Mouse (Mus musculus) forebrain, embryonic 13.5 days (tissue): Measurements from ENCODE around the gene Arpc3. TPM values are rescaled to one million over a fixed set of nuclear protein-coding genes. Genes with fewer than 3 reads are reported as not detected.
A peak's percentile ranks its signal among the peaks of the same experiment; 100 is the strongest.

Experiments used
- ATAC-seq: fragments of 200-750 bp; cut with Nextera tagmentation; 2 replicates; pipeline ENCODE4 v1.8.0; 2017
- H3K27ac ChIP-seq: fragments of 300-500 bp; sonication (generic); 2 replicates; pipeline ENCODE4 v1.5.1; 2015; ENCODE audit warnings: inconsistent platforms, mild to moderate bottlenecking, moderate library complexity
- H3K27me3 ChIP-seq: fragments of 300-500 bp; sonication (generic); 2 replicates; pipeline ENCODE4 v1.6.1; 2015; ENCODE audit warnings: mild to moderate bottlenecking, inconsistent platforms
- H3K36me3 ChIP-seq: fragments of 300-500 bp; sonication (generic); 2 replicates; pipeline ENCODE4 v1.6.1; 2015; ENCODE audit warnings: mild to moderate bottlenecking, inconsistent platforms; ENCODE audit not compliant: poor library complexity, severe bottlenecking
- H3K4me1 ChIP-seq: fragments of 300-500 bp; sonication (generic); 2 replicates; pipeline ENCODE4 v1.6.1; 2015; ENCODE audit warnings: inconsistent platforms
- H3K4me2 ChIP-seq: fragments of 300-500 bp; sonication (generic); 2 replicates; pipeline ENCODE4 v1.6.1; 2015; ENCODE audit warnings: inconsistent platforms, mild to moderate bottlenecking, moderate library complexity
- H3K4me3 ChIP-seq: fragments of 300-500 bp; sonication (generic); 2 replicates; pipeline ENCODE4 v1.5.1; 2015; ENCODE audit warnings: mild to moderate bottlenecking, inconsistent platforms
- H3K9ac ChIP-seq: fragments of 300-500 bp; sonication (generic); 2 replicates; pipeline ENCODE4 v1.6.1; 2015; ENCODE audit warnings: mild to moderate bottlenecking, inconsistent platforms
- H3K9me3 ChIP-seq: fragments of 300-500 bp; sonication (generic); replicated peaks from 2 replicates; pipeline ENCODE4 v1.6.1; 2016; ENCODE audit warnings: inconsistent platforms
- WGBS: fragments of 180-500 bp; shearing (Covaris S2); methylation state at CpG from one replicate; pipeline ENCODE4 v1.1.7; 2015; 5-methylcytosine and 5-hydroxymethylcytosine counted together
- polyA plus RNA-seq: library from polyadenylated mRNA; unstranded; fragments of >200 nt; fragmentation: Nextera tagmentation; extraction: Ambion mirVana; gene quantifications from 2 replicates; pipeline ENCODE4 v1.2.1, GENCODE M21; 2015

Arpc3 gene
- polyA plus RNA-seq, 1 experiment from 2014 or later, result 152 TPM

GRCm38 (mm10) chr5:122422071-122422964 is 30.6 kb downstream of the Arpc3 start:
- ATAC-seq, result peak; percentile 94
- Histone ChIP-seq H3K4me3 (peak overlapping the region; percentile 99), H3K4me1 (peaks cover 19% of the 10 kb centered on the region), H3K4me2 (peak overlapping the region; percentile 91), H3K9ac (peak overlapping the region; percentile 94), H3K27ac (peak overlapping the region; percentile 87), H3K27me3 (no peaks in the 10 kb centered on the region), H3K36me3 (0 out of 2 replicates have a peak, but pooled peaks cover 3% of the 10 kb centered on the region), H3K9me3 (no peaks in the 10 kb centered on the region)
- WGBS, result under 1% methylated on average over 73 of the region's 73 CpGs

GRCm38 (mm10) chr5:122423083-122423482 is 31.4 kb downstream of the Arpc3 start:
- H3K4me2 ChIP-seq, result peak overlapping the region; percentile 91
- peak overlapping the region; percentile 94 for H3K9ac ChIP-seq
- ATAC-seq, result no peak
- peak overlapping the region; percentile 99 for H3K4me3 ChIP-seq
- WGBS, result 37% methylated on average over 15 of the region's 15 CpGs
- no peak overlapping the region for H3K27ac ChIP-seq
- no peaks in the 10 kb centered on the region for H3K9me3 ChIP-seq
- peaks cover 5% of the 10 kb centered on the region for H3K36me3 ChIP-seq
- H3K27me3 ChIP-seq, result no peaks in the 10 kb centered on the region
- peaks cover 19% of the 10 kb centered on the region for H3K4me1 ChIP-seq

GRCm38 (mm10) chr5:122425550-122425949 is 33.9 kb downstream of the Arpc3 start:
- no peak overlapping the region for H3K4me2 ChIP-seq
- peaks cover 30% of the 10 kb centered on the region for H3K36me3 ChIP-seq
- H3K9ac ChIP-seq, result no peak overlapping the region
- H3K9me3 ChIP-seq, result no peaks in the 10 kb centered on the region
- 94% methylated on average over 2 of the region's 2 CpGs for WGBS
- no peak for ATAC-seq
- H3K27me3 ChIP-seq, result no peaks in the 10 kb centered on the region
- H3K4me1 ChIP-seq, result peaks cover 19% of the 10 kb centered on the region
- H3K4me3 ChIP-seq, result no peak overlapping the region
- H3K27ac ChIP-seq, result no peak overlapping the region

- ATAC-seq, result no peak
- Histone ChIP-seq H3K27me3 (no peaks in the 10 kb centered on the region), H3K4me1 (no peaks in the 10 kb centered on the region), H3K9ac (no peak overlapping the region), H3K9me3 (no peaks in the 10 kb centered on the region), H3K36me3 (peaks cover 75% of the 10 kb centered on the region), H3K4me2 (no peak overlapping the region), H3K4me3 (no peak overlapping the region), H3K27ac (no peak overlapping the region)
- 89% methylated on average over 4 of the region's 4 CpGs for WGBS
Measured at GRCm38 (mm10) chr5:122430036-122430775, 38.5 kb downstream of the Arpc3 start.

- Histone ChIP-seq H3K36me3 (peaks cover 82% of the 10 kb centered on the region), H3K9me3 (no peaks in the 10 kb centered on the region), H3K4me3 (no peak overlapping the region), H3K27ac (no peak overlapping the region), H3K27me3 (no peaks in the 10 kb centered on the region), H3K4me2 (no peak overlapping the region), H3K4me1 (no peaks in the 10 kb centered on the region), H3K9ac (no peak overlapping the region)
- WGBS, result 94% methylated on average over 8 of the region's 8 CpGs
- ATAC-seq, result no peak
Measured at GRCm38 (mm10) chr5:122431221-122431620, 39.5 kb downstream of the Arpc3 start.

- H3K27ac ChIP-seq, result no peak overlapping the region
- WGBS, result 86% methylated on average over 4 of the region's 4 CpGs
- no peaks in the 10 kb centered on the region for H3K9me3 ChIP-seq
- no peak overlapping the region for H3K9ac ChIP-seq
- H3K4me2 ChIP-seq, result no peak overlapping the region
- no peaks in the 10 kb centered on the region for H3K27me3 ChIP-seq
- H3K4me3 ChIP-seq, result no peak overlapping the region
- peaks cover 97% of the 10 kb centered on the region for H3K36me3 ChIP-seq
- no peaks in the 10 kb centered on the region for H3K4me1 ChIP-seq
- no peak for ATAC-seq
Measured at GRCm38 (mm10) chr5:122434541-122434940, 42.9 kb downstream of the Arpc3 start.

GRCm38 (mm10) chr5:122439400-122440094 is 47.9 kb downstream of the Arpc3 start:
- Histone ChIP-seq H3K4me1 (no peaks in the 10 kb centered on the region), H3K9me3 (no peaks in the 10 kb centered on the region), H3K9ac (peak overlapping the region; percentile 26; the same call in 1 of the 2 replicates), H3K27me3 (no peaks in the 10 kb centered on the region), H3K4me3 (no peak overlapping the region), H3K36me3 (peaks cover 99% of the 10 kb centered on the region), H3K27ac (no peak overlapping the region), H3K4me2 (no peak overlapping the region)
- WGBS, result 94% methylated on average over 19 of the region's 19 CpGs
- no peak for ATAC-seq

- 97% methylated on average over 12 of the region's 12 CpGs for WGBS
- Histone ChIP-seq H3K27ac (no peak overlapping the region), H3K4me3 (no peak overlapping the region), H3K4me1 (no peaks in the 10 kb centered on the region), H3K36me3 (peaks cover 99% of the 10 kb centered on the region), H3K4me2 (no peak overlapping the region), H3K9me3 (no peaks in the 10 kb centered on the region), H3K9ac (peak overlapping the region; percentile 26; the same call in 1 of the 2 replicates), H3K27me3 (no peaks in the 10 kb centered on the region)
- no peak for ATAC-seq
Measured at GRCm38 (mm10) chr5:122440095-122440630, 48.5 kb downstream of the Arpc3 start.

- 95% methylated on average over 10 of the region's 10 CpGs for WGBS
- H3K9ac ChIP-seq, result no peak overlapping the region
- no peak overlapping the region for H3K4me3 ChIP-seq
- peaks cover 84% of the 10 kb centered on the region for H3K36me3 ChIP-seq
- no peak overlapping the region for H3K27ac ChIP-seq
- ATAC-seq, result no peak
- no peaks in the 10 kb centered on the region for H3K4me1 ChIP-seq
- H3K4me2 ChIP-seq, result no peak overlapping the region
- no peaks in the 10 kb centered on the region for H3K27me3 ChIP-seq
- H3K9me3 ChIP-seq, result no peaks in the 10 kb centered on the region
Measured at GRCm38 (mm10) chr5:122444492-122444891, 52.8 kb downstream of the Arpc3 start.

- WGBS, result 93% methylated on average over 11 of the region's 11 CpGs
Measured at GRCm38 (mm10) chr5:122445051-122445610, 53.5 kb downstream of the Arpc3 start.

GRCm38 (mm10) chr5:122447857-122448256 is 56.2 kb downstream of the Arpc3 start:
- WGBS, result 87% methylated on average over 8 of the region's 8 CpGs

More at GRCm38 (mm10) chr5:122445051-122445610, 53.5 kb downstream of the Arpc3 start:
- no peaks in the 10 kb centered on the region for H3K4me1 ChIP-seq
- no peak overlapping the region for H3K9ac ChIP-seq
- no peak overlapping the region for H3K4me2 ChIP-seq
- ATAC-seq, result no peak
- H3K27me3 ChIP-seq, result no peaks in the 10 kb centered on the region
- no peaks in the 10 kb centered on the region for H3K9me3 ChIP-seq
- peaks cover 77% of the 10 kb centered on the region for H3K36me3 ChIP-seq
- no peak overlapping the region for H3K4me3 ChIP-seq
- no peak overlapping the region for H3K27ac ChIP-seq

More at GRCm38 (mm10) chr5:122447857-122448256, 56.2 kb downstream of the Arpc3 start:
- ATAC-seq, result no peak
- Histone ChIP-seq H3K4me1 (no peaks in the 10 kb centered on the region), H3K4me3 (no peak overlapping the region), H3K36me3 (peaks cover 68% of the 10 kb centered on the region), H3K27ac (no peak overlapping the region), H3K27me3 (no peaks in the 10 kb centered on the region), H3K4me2 (no peak overlapping the region), H3K9me3 (no peaks in the 10 kb centered on the region), H3K9ac (no peak overlapping the region)
